Mouse (Mus musculus) limb, embryonic 14.5 days (tissue): ENCODE measurements around the gene Cdh6. TPM values are rescaled to one million over a fixed set of nuclear protein-coding genes. Genes with fewer than 3 reads are reported as not detected.
A peak's percentile ranks its signal among the peaks of the same experiment; 100 is the strongest.

ENCODE experiments used
- ATAC-seq: fragments of 200-750 bp; cut with Nextera tagmentation; 2 replicates; pipeline ENCODE4 v1.8.0; 2017; ENCODE audit warnings: low read depth, moderate number of reproducible peaks, moderate TSS enrichment; ENCODE audit not compliant: low FRiP score
- DNase-seq: peaks from one replicate; pipeline ENCODE4 v3.0.0-alpha.2; 2015; ENCODE audit warnings: low spot score
- H3K27ac ChIP-seq: fragments of 300-500 bp; sonication (generic); replicated peaks from 2 replicates; pipeline ENCODE4 v1.5.1; 2014; ENCODE audit warnings: low read depth, mild to moderate bottlenecking, low read length, moderate library complexity, mixed read lengths
- H3K27me3 ChIP-seq: fragments of 300-500 bp; sonication (generic); 2 replicates; pipeline ENCODE4 v1.6.1; 2014; ENCODE audit warnings: low read length, mixed read lengths; ENCODE audit not compliant: control insufficient read depth, insufficient read depth
- H3K36me3 ChIP-seq: fragments of 300-500 bp; sonication (generic); 2 replicates; pipeline ENCODE4 v1.6.1; 2014; ENCODE audit warnings: mild to moderate bottlenecking, low read length, moderate library complexity, mixed read lengths; ENCODE audit not compliant: control insufficient read depth, insufficient read depth
- H3K4me1 ChIP-seq: fragments of 300-500 bp; sonication (generic); 2 replicates; pipeline ENCODE4 v1.6.1; 2014; ENCODE audit warnings: antibody characterized with exemption, low read length, mixed read lengths; ENCODE audit not compliant: control insufficient read depth, insufficient read depth
- H3K4me2 ChIP-seq: fragments of 300-500 bp; sonication (generic); replicated peaks from 2 replicates; pipeline ENCODE4 v1.6.1; 2014; ENCODE audit warnings: low read depth, mild to moderate bottlenecking, low read length, moderate library complexity; ENCODE audit not compliant: severe bottlenecking
- H3K4me3 ChIP-seq: fragments of 300-500 bp; sonication (generic); replicated peaks from 2 replicates; pipeline ENCODE4 v1.5.1; 2014; ENCODE audit warnings: low read length
- H3K9ac ChIP-seq: fragments of 300-500 bp; sonication (generic); 2 replicates; pipeline ENCODE4 v1.6.1; 2014; ENCODE audit warnings: mild to moderate bottlenecking, low read depth, low read length, moderate library complexity; ENCODE audit not compliant: severe bottlenecking
- H3K9me3 ChIP-seq: fragments of 300-500 bp; sonication (generic); 2 replicates; pipeline ENCODE4 v1.6.1; 2016; ENCODE audit warnings: low read length; ENCODE audit not compliant: control insufficient read depth
- POLR2A ChIP-seq: fragments of 200-500 bp; IDR thresholded peaks from 2 replicates; pipeline ENCODE4 v1.8.0; 2012; ENCODE audit warnings: inconsistent platforms, mild to moderate bottlenecking, moderate library complexity, borderline replicate concordance; ENCODE audit not compliant: insufficient read depth, insufficient read length; ENCODE audit errors: extremely low read depth
- WGBS: fragments of 180-500 bp; shearing (Covaris S2); extraction: QIAGEN DNeasy Blood & Tissue Kit; methylation state at CpG from one replicate; pipeline ENCODE4 v1.1.7; 2014; 5-methylcytosine and 5-hydroxymethylcytosine counted together
- polyA plus RNA-seq, 2 experiments: library from polyadenylated mRNA; depleted of rRNA in 1 of 2; stranded (reverse) in 1 of 2; unstranded in 1 of 2; fragments of >200 nt; fragmentation: Nextera tagmentation in 1 of 2; extraction: Ambion mirVana in 1 of 2; gene quantifications; 2 replicates each; pipeline versions ENCODE4 v1.2.1 to v1.2.3; 2012 to 2014

Gene Cdh6
- polyA plus RNA-seq, 2 experiments = 6.3 to 11.9 TPM

GRCm38 (mm10) chr15:13094881-13095256, 78.6 kb downstream of the Cdh6 start:
- H3K4me1 ChIP-seq = no peaks in the 10 kb centered on the region
- no peaks in the 10 kb centered on the region for H3K9me3 ChIP-seq
- DNase-seq (no peak), ATAC-seq (no peak)
- H3K4me3 ChIP-seq = no peak overlapping the region
- no peak overlapping the region for H3K4me2 ChIP-seq
- WGBS = 81% methylated on average over 7 of the region's 7 CpGs
- H3K27me3 ChIP-seq = no peaks in the 10 kb centered on the region
- no peak overlapping the region for H3K9ac ChIP-seq
- TF ChIP-seq POLR2A = no peak
- H3K36me3 ChIP-seq = no peaks in the 10 kb centered on the region
- no peak overlapping the region for H3K27ac ChIP-seq

GRCm38 (mm10) chr15:13093954-13094880, 79.3 kb downstream of the Cdh6 start:
- DNase-seq (no peak), ATAC-seq (no peak)
- no peak overlapping the region for H3K4me2 ChIP-seq
- H3K9ac ChIP-seq = no peak overlapping the region
- no peaks in the 10 kb centered on the region for H3K36me3 ChIP-seq
- no peak for TF ChIP-seq POLR2A
- no peaks in the 10 kb centered on the region for H3K9me3 ChIP-seq
- no peaks in the 10 kb centered on the region for H3K4me1 ChIP-seq
- no peak overlapping the region for H3K27ac ChIP-seq
- H3K27me3 ChIP-seq = no peaks in the 10 kb centered on the region
- H3K4me3 ChIP-seq = no peak overlapping the region
- 87% methylated on average over 19 of the region's 19 CpGs for WGBS

DNA sequence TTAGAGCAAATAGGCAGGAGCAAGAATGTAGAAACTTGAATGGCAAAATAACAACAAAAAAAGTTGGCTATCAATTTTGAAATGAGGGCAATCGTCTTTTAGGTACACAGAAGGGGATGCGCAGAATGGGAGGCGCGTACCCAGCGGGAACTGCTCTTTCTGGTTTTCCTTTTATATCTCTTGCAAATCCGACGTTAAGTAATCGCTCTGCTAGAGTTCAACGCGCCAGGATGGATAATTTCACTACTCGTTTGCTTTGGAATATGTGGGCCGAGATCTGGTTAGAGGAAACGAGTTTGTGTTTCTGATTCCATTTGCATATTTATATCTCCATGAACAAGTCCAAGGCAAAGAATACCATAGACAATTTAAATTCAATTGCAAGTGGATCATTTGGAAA, 81.4 kb downstream of the Cdh6 start:
- Histone ChIP-seq H3K4me3 (no peak overlapping the region), H3K9me3 (no peaks in the 10 kb centered on the region), H3K27me3 (no peaks in the 10 kb centered on the region), H3K4me1 (no peaks in the 10 kb centered on the region), H3K36me3 (no peaks in the 10 kb centered on the region), H3K4me2 (no peak overlapping the region), H3K27ac (no peak overlapping the region), H3K9ac (no peak overlapping the region)
- 88% methylated on average over 13 of the region's 13 CpGs for WGBS
- TF ChIP-seq POLR2A = no peak
- no peak for DNase-seq
- no peak for ATAC-seq

- Histone ChIP-seq H3K4me2 (no peak overlapping the region), H3K9me3 (no peaks in the 10 kb centered on the region), H3K4me1 (no peaks in the 10 kb centered on the region), H3K4me3 (no peak overlapping the region), H3K27ac (no peak overlapping the region), H3K36me3 (no peaks in the 10 kb centered on the region), H3K9ac (no peak overlapping the region), H3K27me3 (no peaks in the 10 kb centered on the region)
- 48% methylated on average over 7 of the region's 7 CpGs for WGBS
- DNase-seq (peak; percentile 56), ATAC-seq (peak; percentile 70; the same call in 1 of the 2 replicates)
- TF ChIP-seq POLR2A = no peak
Measured at GRCm38 (mm10) chr15:13088504-13089058, 84.9 kb downstream of the Cdh6 start.

GRCm38 (mm10) chr15:13084746-13085145, 88.7 kb downstream of the Cdh6 start:
- Histone ChIP-seq H3K27ac (no peak overlapping the region), H3K4me2 (no peak overlapping the region), H3K9me3 (no peaks in the 10 kb centered on the region), H3K36me3 (no peaks in the 10 kb centered on the region), H3K4me3 (no peak overlapping the region), H3K27me3 (no peaks in the 10 kb centered on the region), H3K9ac (no peak overlapping the region), H3K4me1 (no peaks in the 10 kb centered on the region)
- DNase-seq (no peak), ATAC-seq (no peak)
- WGBS = 79% methylated on average over 9 of the region's 9 CpGs
- no peak for TF ChIP-seq POLR2A
